Mouse (Mus musculus): ENCODE measurements around the gene Defb26. TPM values are rescaled to one million over a fixed set of nuclear protein-coding genes. Genes with fewer than 3 reads are reported as not detected.

The Defb26 gene
- polyA plus RNA-seq, 1 experiment from 2014 or later, result not detected

DNA sequence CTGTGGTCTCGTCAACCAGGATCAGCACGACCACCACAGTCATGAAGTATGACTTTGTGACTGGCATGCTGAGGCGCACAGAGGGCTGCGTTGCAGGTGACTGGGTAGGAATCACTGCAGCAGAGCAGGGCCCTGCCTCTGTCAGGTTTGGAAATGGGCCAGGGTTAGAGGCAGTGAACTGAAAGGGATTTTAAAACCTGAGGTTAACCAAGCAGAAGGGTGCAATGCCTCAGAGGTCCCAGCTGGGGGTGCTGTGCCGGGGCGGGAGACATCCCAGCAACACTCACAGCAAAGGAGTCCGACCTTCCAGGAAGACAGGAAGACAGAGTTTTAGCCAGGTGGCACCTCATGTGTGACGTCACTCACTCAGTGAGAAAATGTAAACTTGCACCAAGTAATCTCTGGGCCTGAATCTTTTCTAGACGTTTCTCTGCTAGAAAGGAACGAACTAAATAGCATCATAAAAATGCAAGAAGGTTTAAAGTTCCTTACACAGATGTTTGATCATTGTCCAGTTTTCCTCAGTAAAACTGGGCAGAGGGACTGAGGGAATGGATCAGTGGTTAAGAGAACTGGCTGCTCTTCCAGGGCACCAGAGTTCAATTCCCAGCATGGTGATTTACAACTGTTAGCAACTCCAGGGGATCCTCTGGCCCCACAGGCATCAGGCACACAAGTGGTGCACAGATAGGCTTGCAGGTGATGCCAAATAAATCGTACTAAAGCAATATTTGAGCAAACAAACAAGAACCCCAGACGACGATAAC, 28.6 kb upstream of the Defb26 start, which contains the start of gene Defb29:
Gene Defb29 (minus strand): TSS at position 155 of the 767 bp plus-strand sequence.
- Histone ChIP-seq H3K9me3 (ENCODE audit: control insufficient read depth, low read length) (no peaks in the 10 kb centered on the region), H3K27ac (ENCODE audit: low read depth, low read length) (no peak within 1 kb of the TSS), H3K4me2 (ENCODE audit: low read depth, low read length, severe bottlenecking) (no peak within 1 kb of the TSS), H3K4me1 (replicated peaks; ENCODE audit: control insufficient read depth, insufficient read depth, low read length) (no peaks in the 10 kb centered on the region), H3K36me3 (ENCODE audit: control insufficient read depth, insufficient read depth, low read length) (no peaks in the 10 kb centered on the region), H3K4me3 (ENCODE audit: low read depth, low read length) (no peak within 1 kb of the TSS), H3K9ac (ENCODE audit: low read length) (no peak within 1 kb of the TSS), H3K27me3 (ENCODE audit: control insufficient read depth, insufficient read depth, low read length) (no peaks in the 10 kb centered on the region)
- ATAC-seq (replicated peaks; ENCODE audit: low FRiP score) (no peak), DNase-seq (ENCODE audit: low spot score) (no peak)
- 61% methylated on average over 13 of the region's 13 CpGs for WGBS

DNA sequence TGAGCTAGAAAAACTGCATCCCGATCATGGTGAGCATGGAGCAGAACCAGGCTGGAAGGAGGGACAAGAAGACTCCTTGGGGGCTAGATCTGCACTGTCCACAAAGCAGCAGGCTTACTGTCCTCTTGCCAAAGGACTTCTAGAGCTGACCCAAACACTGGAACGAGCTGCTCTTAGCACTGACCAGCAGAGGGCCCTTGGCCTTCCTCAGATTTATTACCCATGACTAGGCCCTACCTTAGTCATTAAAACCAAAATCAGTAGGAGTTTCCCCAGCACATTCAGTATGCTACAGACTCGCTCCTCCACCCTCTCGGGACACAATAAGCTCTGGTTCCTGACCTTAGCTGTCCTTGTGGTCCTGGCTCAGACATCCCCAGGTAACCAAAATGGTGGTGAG, 6.5 kb upstream of the Defb26 start, which contains the start of gene Defb28:
Gene Defb28 (plus strand): TSS at position 275 of the 400 bp plus-strand sequence.
- no peak for DNase-seq (ENCODE audit: low spot score)
- H3K27me3 ChIP-seq (ENCODE audit: control insufficient read depth, insufficient read depth, low read length), result no peaks in the 10 kb centered on the region
- no peaks in the 10 kb centered on the region for H3K9me3 ChIP-seq (ENCODE audit: control insufficient read depth, low read length)
- H3K27ac ChIP-seq (ENCODE audit: low read depth, low read length), result no peak within 1 kb of the TSS
- ATAC-seq (replicated peaks; ENCODE audit: low FRiP score), result no peak
- no peaks in the 10 kb centered on the region for H3K4me1 ChIP-seq (replicated peaks; ENCODE audit: control insufficient read depth, insufficient read depth, low read length)
- 79% methylated on average over 4 of the region's 4 CpGs for WGBS
- no peak within 1 kb of the TSS for H3K4me2 ChIP-seq (ENCODE audit: low read depth, low read length, severe bottlenecking)
- no peak within 1 kb of the TSS for H3K4me3 ChIP-seq (ENCODE audit: low read depth, low read length)
- no peaks in the 10 kb centered on the region for H3K36me3 ChIP-seq (ENCODE audit: control insufficient read depth, insufficient read depth, low read length)
- H3K9ac ChIP-seq (ENCODE audit: low read length), result no peak within 1 kb of the TSS

DNA sequence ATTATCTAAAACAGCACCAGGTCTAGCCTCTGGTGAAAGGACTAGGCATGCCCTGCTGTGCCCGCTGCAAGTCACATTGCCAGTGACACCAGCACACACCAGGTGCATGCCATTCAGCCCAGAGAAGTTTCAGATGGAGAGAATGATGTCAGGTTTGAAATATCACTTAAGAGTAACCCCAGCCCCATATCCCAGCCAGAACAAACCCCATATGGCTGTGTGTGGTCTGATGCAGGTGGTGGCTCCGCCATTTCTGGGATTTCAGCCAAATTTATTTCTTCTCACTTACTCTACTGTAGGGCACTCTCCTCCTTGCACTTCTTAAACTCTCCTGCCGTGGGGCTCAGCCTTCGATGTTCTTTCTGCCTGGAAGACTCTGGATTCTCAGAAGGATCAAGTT, 4.6 kb upstream of the Defb26 start:
- ATAC-seq (replicated peaks; ENCODE audit: low FRiP score) (no peak), DNase-seq (ENCODE audit: low spot score) (no peak)
- Histone ChIP-seq H3K9me3 (ENCODE audit: control insufficient read depth, low read length) (no peaks in the 10 kb centered on the region), H3K4me1 (replicated peaks; ENCODE audit: control insufficient read depth, insufficient read depth, low read length) (no peaks in the 10 kb centered on the region), H3K4me3 (ENCODE audit: low read depth, low read length) (no peak overlapping the region), H3K27me3 (ENCODE audit: control insufficient read depth, insufficient read depth, low read length) (no peaks in the 10 kb centered on the region), H3K4me2 (ENCODE audit: low read depth, low read length, severe bottlenecking) (no peak overlapping the region), H3K27ac (ENCODE audit: low read depth, low read length) (no peak overlapping the region), H3K9ac (ENCODE audit: low read length) (no peak overlapping the region), H3K36me3 (ENCODE audit: control insufficient read depth, insufficient read depth, low read length) (no peaks in the 10 kb centered on the region)
- 86% methylated on average over 4 of the region's 4 CpGs for WGBS

DNA sequence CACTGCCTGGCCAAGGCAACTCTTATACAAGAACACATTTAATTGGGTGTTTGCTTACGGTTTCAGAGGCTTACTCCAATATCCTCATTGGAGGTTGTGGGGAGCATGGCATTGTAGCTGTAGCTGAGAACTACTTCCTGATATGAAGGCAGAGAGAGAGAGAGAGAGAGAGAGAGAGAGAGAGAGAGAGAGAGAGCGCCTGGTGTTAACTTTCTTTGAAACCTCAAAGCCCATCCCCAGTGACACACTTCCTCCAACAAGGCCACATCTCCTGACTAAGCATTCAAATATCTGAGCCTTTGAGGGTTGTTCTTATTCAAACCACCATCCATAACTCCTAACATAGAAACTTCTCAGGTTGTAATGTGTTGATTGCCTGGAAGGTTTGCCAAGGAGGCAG, 7.5 kb downstream of the Defb26 start:
- Histone ChIP-seq H3K27me3 (ENCODE audit: control insufficient read depth, insufficient read depth, low read length) (no peaks in the 10 kb centered on the region), H3K4me3 (ENCODE audit: low read depth, low read length) (no peak overlapping the region), H3K9me3 (ENCODE audit: control insufficient read depth, low read length) (no peaks in the 10 kb centered on the region), H3K27ac (ENCODE audit: low read depth, low read length) (no peak overlapping the region), H3K4me2 (ENCODE audit: low read depth, low read length, severe bottlenecking) (no peak overlapping the region), H3K36me3 (ENCODE audit: control insufficient read depth, insufficient read depth, low read length) (no peaks in the 10 kb centered on the region), H3K9ac (ENCODE audit: low read length) (no peak overlapping the region), H3K4me1 (replicated peaks; ENCODE audit: control insufficient read depth, insufficient read depth, low read length) (no peaks in the 10 kb centered on the region)
- WGBS, result 84% methylated on average over 2 of the region's 2 CpGs
- ATAC-seq (replicated peaks; ENCODE audit: low FRiP score) (no peak), DNase-seq (ENCODE audit: low spot score) (no peak)

DNA sequence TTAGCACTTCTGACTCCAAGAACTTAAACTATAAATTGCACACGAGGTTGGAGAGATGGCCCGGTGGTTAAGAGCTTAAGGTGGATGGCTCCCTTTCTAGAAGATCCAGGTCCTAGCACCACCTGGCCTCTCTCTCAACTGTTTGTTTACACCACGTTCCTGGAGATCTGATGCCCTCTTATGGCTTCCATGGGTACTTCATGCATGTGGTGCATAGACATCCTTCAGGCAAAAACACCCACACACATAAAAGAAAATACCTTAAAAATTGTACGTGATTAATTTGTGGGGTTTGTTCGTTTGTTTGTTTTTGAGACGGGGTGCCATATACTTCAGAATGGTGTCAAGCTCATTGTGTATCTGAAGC, 10.6 kb downstream of the Defb26 start:
- no peaks in the 10 kb centered on the region for H3K4me1 ChIP-seq (replicated peaks; ENCODE audit: control insufficient read depth, insufficient read depth, low read length)
- H3K9ac ChIP-seq (ENCODE audit: low read length), result no peak overlapping the region
- H3K27ac ChIP-seq (ENCODE audit: low read depth, low read length), result no peak overlapping the region
- 80% methylated on average over 6 of the region's 6 CpGs for WGBS
- no peak overlapping the region for H3K4me2 ChIP-seq (ENCODE audit: low read depth, low read length, severe bottlenecking)
- no peak overlapping the region for H3K4me3 ChIP-seq (ENCODE audit: low read depth, low read length)
- ATAC-seq (replicated peaks; ENCODE audit: low FRiP score) (no peak), DNase-seq (ENCODE audit: low spot score) (no peak)
- no peaks in the 10 kb centered on the region for H3K27me3 ChIP-seq (ENCODE audit: control insufficient read depth, insufficient read depth, low read length)
- no peaks in the 10 kb centered on the region for H3K36me3 ChIP-seq (ENCODE audit: control insufficient read depth, insufficient read depth, low read length)
- H3K9me3 ChIP-seq (ENCODE audit: control insufficient read depth, low read length), result no peaks in the 10 kb centered on the region

DNA sequence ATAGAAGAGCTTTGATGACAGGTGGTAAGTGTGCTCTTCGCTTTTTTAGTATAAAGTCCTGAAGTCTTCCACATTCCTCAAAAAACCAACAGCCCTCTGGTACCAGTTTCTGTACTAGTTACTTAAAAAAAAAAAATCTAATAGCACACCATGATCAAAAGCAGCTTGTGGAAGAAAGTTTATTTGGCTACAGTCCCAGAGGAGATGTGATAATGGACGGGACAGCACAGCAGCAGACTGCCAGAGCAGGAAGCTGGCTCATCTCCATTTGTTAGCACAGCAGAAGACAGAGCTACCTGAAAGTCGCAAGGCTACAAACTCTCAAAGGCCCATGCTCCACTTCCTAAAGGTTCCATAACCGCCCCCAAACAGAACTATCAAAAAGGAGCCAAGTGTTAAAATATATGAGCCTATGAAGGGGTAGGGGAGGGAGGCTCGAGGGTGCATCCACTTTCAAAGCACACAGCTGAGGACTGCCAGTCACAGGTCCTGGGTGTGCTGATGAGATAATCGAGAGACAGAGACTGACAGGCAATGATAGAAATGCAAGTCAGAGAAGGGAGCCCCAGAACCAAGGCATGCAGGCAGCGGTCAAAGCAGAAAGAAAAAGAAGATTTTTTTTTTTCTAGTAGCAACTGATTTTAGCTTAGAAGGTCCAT, 11.2 kb downstream of the Defb26 start:
- Histone ChIP-seq H3K4me3 (ENCODE audit: low read depth, low read length) (no peak overlapping the region), H3K9me3 (ENCODE audit: control insufficient read depth, low read length) (no peaks in the 10 kb centered on the region), H3K9ac (ENCODE audit: low read length) (no peak overlapping the region), H3K27ac (ENCODE audit: low read depth, low read length) (no peak overlapping the region), H3K4me1 (replicated peaks; ENCODE audit: control insufficient read depth, insufficient read depth, low read length) (no peaks in the 10 kb centered on the region), H3K4me2 (ENCODE audit: low read depth, low read length, severe bottlenecking) (no peak overlapping the region), H3K27me3 (ENCODE audit: control insufficient read depth, insufficient read depth, low read length) (no peaks in the 10 kb centered on the region), H3K36me3 (ENCODE audit: control insufficient read depth, insufficient read depth, low read length) (no peaks in the 10 kb centered on the region)
- DNase-seq (ENCODE audit: low spot score) (no peak), ATAC-seq (replicated peaks; ENCODE audit: low FRiP score) (no peak)
- WGBS, result 83% methylated on average over 7 of the region's 7 CpGs

DNA sequence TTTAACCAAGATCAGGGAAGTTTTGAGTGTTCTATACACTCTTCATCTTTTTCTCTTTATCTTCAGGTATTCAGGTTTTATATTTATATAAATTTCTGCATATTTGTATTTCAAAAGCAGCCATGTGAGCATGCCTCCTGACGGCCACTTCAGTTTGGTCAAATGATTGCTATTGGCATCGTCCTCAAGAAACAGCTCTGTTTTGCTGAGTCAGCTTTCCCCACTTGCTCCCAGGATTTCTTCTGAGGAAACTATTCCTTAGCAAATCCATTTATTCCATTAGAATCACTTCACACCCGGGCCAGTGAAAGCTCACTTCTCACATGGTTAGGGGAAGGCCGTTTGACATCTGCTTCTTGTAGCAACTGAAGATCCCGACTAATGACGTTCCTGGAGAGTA, 13.5 kb downstream of the Defb26 start:
- Histone ChIP-seq H3K4me1 (replicated peaks; ENCODE audit: control insufficient read depth, insufficient read depth, low read length) (no peaks in the 10 kb centered on the region), H3K4me3 (ENCODE audit: low read depth, low read length) (no peak overlapping the region), H3K36me3 (ENCODE audit: control insufficient read depth, insufficient read depth, low read length) (no peaks in the 10 kb centered on the region), H3K9me3 (ENCODE audit: control insufficient read depth, low read length) (no peaks in the 10 kb centered on the region), H3K27me3 (ENCODE audit: control insufficient read depth, insufficient read depth, low read length) (no peaks in the 10 kb centered on the region), H3K4me2 (ENCODE audit: low read depth, low read length, severe bottlenecking) (no peak overlapping the region), H3K27ac (ENCODE audit: low read depth, low read length) (no peak overlapping the region), H3K9ac (ENCODE audit: low read length) (no peak overlapping the region)
- ATAC-seq (replicated peaks; ENCODE audit: low FRiP score) (no peak), DNase-seq (ENCODE audit: low spot score) (no peak)
- 85% methylated on average over 6 of the region's 6 CpGs for WGBS

DNA sequence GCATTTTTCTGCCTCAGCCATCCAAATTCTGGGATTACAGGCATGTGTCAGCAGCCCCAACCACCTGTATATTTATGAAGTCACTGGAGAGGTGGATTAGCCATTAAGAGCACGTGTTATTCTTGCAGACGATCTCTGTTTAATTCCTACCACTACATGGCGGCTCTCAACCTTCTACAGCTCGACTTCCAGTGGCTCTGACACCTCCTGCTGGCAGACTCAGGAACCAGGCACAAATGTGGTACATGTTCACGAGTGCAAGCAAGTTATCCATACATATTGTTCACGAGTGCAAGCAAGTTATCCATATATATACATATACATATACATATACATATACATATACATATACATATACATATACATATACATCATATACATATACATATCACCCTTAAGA, 18.3 kb downstream of the Defb26 start:
- no peaks in the 10 kb centered on the region for H3K4me1 ChIP-seq (replicated peaks; ENCODE audit: control insufficient read depth, insufficient read depth, low read length)
- no peak overlapping the region for H3K4me2 ChIP-seq (ENCODE audit: low read depth, low read length, severe bottlenecking)
- H3K27me3 ChIP-seq (ENCODE audit: control insufficient read depth, insufficient read depth, low read length), result no peaks in the 10 kb centered on the region
- ATAC-seq (replicated peaks; ENCODE audit: low FRiP score), result no peak
- no peaks in the 10 kb centered on the region for H3K9me3 ChIP-seq (ENCODE audit: control insufficient read depth, low read length)
- no peak overlapping the region for H3K4me3 ChIP-seq (ENCODE audit: low read depth, low read length)
- WGBS, result 78% methylated on average over 6 of the region's 6 CpGs
- DNase-seq (ENCODE audit: low spot score), result no peak
- H3K9ac ChIP-seq (ENCODE audit: low read length), result no peak overlapping the region
- no peak overlapping the region for H3K27ac ChIP-seq (ENCODE audit: low read depth, low read length)
- no peaks in the 10 kb centered on the region for H3K36me3 ChIP-seq (ENCODE audit: control insufficient read depth, insufficient read depth, low read length)

DNA sequence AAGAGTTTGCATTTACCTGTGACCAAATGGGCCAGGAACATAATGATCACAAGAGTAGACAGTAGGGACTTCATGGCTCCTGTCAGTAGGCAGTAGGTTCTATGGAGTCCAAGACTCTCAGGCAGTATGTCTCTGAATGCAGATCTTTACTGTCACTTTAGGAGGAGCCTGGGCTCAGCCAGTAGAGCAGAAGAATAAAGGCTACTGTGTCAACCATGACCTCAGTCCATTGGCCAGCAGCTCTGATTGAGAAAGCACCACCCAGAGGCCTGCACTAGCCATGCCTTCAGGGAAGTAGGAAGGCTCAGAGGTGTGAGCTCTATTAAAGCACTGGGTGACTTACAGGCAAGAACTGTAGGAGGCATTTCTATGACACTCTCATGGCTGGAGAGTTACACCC, 21.5 kb downstream of the Defb26 start, which contains the start of gene Defb22:
Gene Defb22 (minus strand): TSS at position 101 of the 400 bp plus-strand sequence.
- no peak within 1 kb of the TSS for H3K4me3 ChIP-seq (ENCODE audit: low read depth, low read length)
- ATAC-seq (replicated peaks; ENCODE audit: low FRiP score) (no peak), DNase-seq (ENCODE audit: low spot score) (no peak)
- H3K4me2 ChIP-seq (ENCODE audit: low read depth, low read length, severe bottlenecking), result no peak within 1 kb of the TSS
- no peaks in the 10 kb centered on the region for H3K4me1 ChIP-seq (replicated peaks; ENCODE audit: control insufficient read depth, insufficient read depth, low read length)
- no peak within 1 kb of the TSS for H3K9ac ChIP-seq (ENCODE audit: low read length)
- no peaks in the 10 kb centered on the region for H3K36me3 ChIP-seq (ENCODE audit: control insufficient read depth, insufficient read depth, low read length)
- H3K27me3 ChIP-seq (ENCODE audit: control insufficient read depth, insufficient read depth, low read length), result no peaks in the 10 kb centered on the region
- H3K27ac ChIP-seq (ENCODE audit: low read depth, low read length), result no peak within 1 kb of the TSS
- H3K9me3 ChIP-seq (ENCODE audit: control insufficient read depth, low read length), result no peaks in the 10 kb centered on the region

Data from forebrain, embryonic 11.5 days (tissue).